Mouse (Mus musculus): Measurements from ENCODE around the gene Slc25a25. TPM values are rescaled to one million over a fixed set of nuclear protein-coding genes. Genes with fewer than 3 reads are reported as not detected.

Slc25a25 gene
- polyA plus RNA-seq, 1 experiment: 7.3 TPM

GRCm38 (mm10) chr2:32380001-32380500 is 71.2 kb downstream of the Slc25a25 start:
- Histone ChIP-seq H3K4me3 (replicated peaks) (no peak overlapping the region), H3K4me1 (peaks cover 39% of the 10 kb centered on the region), H3K27me3 (replicated peaks) (peaks cover 29% of the 10 kb centered on the region), H3K9me3 (no peaks in the 10 kb centered on the region), H3K36me3 (replicated peaks; ENCODE audit: low read length) (peaks cover 51% of the 10 kb centered on the region)
- TF ChIP-seq FLI1 (IDR thresholded peaks at IDR 0.05; ENCODE audit: low read length): no peak
- no peak for TF ChIP-seq GATA1 (IDR thresholded peaks at IDR 0.05; ENCODE audit: borderline replicate concordance, low read length)

GRCm38 (mm10) chr2:32376963-32377362 is 74.3 kb downstream of the Slc25a25 start:
- peaks cover 77% of the 10 kb centered on the region for H3K36me3 ChIP-seq (replicated peaks; ENCODE audit: low read length)
- H3K4me3 ChIP-seq (replicated peaks): no peak overlapping the region
- peaks cover 4% of the 10 kb centered on the region for H3K27me3 ChIP-seq (replicated peaks)
- TF ChIP-seq GATA1 (IDR thresholded peaks at IDR 0.05; ENCODE audit: borderline replicate concordance, low read length): no peak
- TF ChIP-seq FLI1 (IDR thresholded peaks at IDR 0.05; ENCODE audit: low read length): no peak
- no peaks in the 10 kb centered on the region for H3K9me3 ChIP-seq
- H3K4me1 ChIP-seq: peaks cover 21% of the 10 kb centered on the region

GRCm38 (mm10) chr2:32375317-32375940 is 75.8 kb downstream of the Slc25a25 start:
- peaks cover 2% of the 10 kb centered on the region for H3K27me3 ChIP-seq (replicated peaks)
- no peaks in the 10 kb centered on the region for H3K9me3 ChIP-seq
- peaks cover 92% of the 10 kb centered on the region for H3K36me3 ChIP-seq (replicated peaks; ENCODE audit: low read length)
- TF ChIP-seq GATA1 (IDR thresholded peaks at IDR 0.05; ENCODE audit: borderline replicate concordance, low read length) (no peak), FLI1 (IDR thresholded peaks at IDR 0.05; ENCODE audit: low read length) (no peak)
- no peak overlapping the region for H3K4me3 ChIP-seq (replicated peaks)
- H3K4me1 ChIP-seq: peaks cover 8% of the 10 kb centered on the region

- Histone ChIP-seq H3K27me3 (replicated peaks) (no peaks in the 10 kb centered on the region), H3K9me3 (no peaks in the 10 kb centered on the region), H3K4me1 (peaks cover 3% of the 10 kb centered on the region; the same call in 1 of the 2 replicates), H3K36me3 (replicated peaks; ENCODE audit: low read length) (peaks cover 95% of the 10 kb centered on the region), H3K4me3 (replicated peaks) (no peak overlapping the region)
- no peak for TF ChIP-seq GATA1 (IDR thresholded peaks at IDR 0.05; ENCODE audit: borderline replicate concordance, low read length)
- no peak for TF ChIP-seq FLI1 (IDR thresholded peaks at IDR 0.05; ENCODE audit: low read length)
These were observed 77.1 kb downstream of the Slc25a25 start for GRCm38 (mm10) chr2:32374191-32374590.

- H3K27me3 ChIP-seq (replicated peaks): no peaks in the 10 kb centered on the region
- no peaks in the 10 kb centered on the region for H3K9me3 ChIP-seq
- H3K36me3 ChIP-seq (replicated peaks; ENCODE audit: low read length): peaks cover 76% of the 10 kb centered on the region
- H3K4me3 ChIP-seq (replicated peaks): no peak overlapping the region
- peaks cover 36% of the 10 kb centered on the region for H3K4me1 ChIP-seq
- TF ChIP-seq GATA1 (IDR thresholded peaks at IDR 0.05; ENCODE audit: borderline replicate concordance, low read length) (no peak), FLI1 (IDR thresholded peaks at IDR 0.05; ENCODE audit: low read length) (no peak)
These were observed 83.9 kb downstream of the Slc25a25 start for GRCm38 (mm10) chr2:32367315-32367714.

Other genes with a start within 250 kb of the Slc25a25 start
- gene Pomt1, start 214.9 kb downstream of the Slc25a25 start, polyA plus RNA-seq (2012; ENCODE audit: insufficient read depth, low replicate concordance): 5.3 and 16.0 TPM in 2 replicates
- 26.0 and 29.8 TPM in 2 replicates for gene Uck1, start 191.3 kb downstream of the Slc25a25 start, polyA plus RNA-seq (2012; ENCODE audit: insufficient read depth, low replicate concordance)
- 26.0 and 40.5 TPM in 2 replicates for gene Golga2, start 164.1 kb downstream of the Slc25a25 start, polyA plus RNA-seq (2012; ENCODE audit: insufficient read depth, low replicate concordance)
- gene Swi5, start 163.4 kb downstream of the Slc25a25 start, polyA plus RNA-seq (2012; ENCODE audit: insufficient read depth, low replicate concordance): 652 and 1,719 TPM in 2 replicates
- gene Ciz1, start 99.1 kb downstream of the Slc25a25 start, polyA plus RNA-seq (2012; ENCODE audit: insufficient read depth, low replicate concordance): 103 and 163 TPM in 2 replicates
- 3.6 and 6.2 TPM in 2 replicates for gene Dnm1, start 98.1 kb downstream of the Slc25a25 start, polyA plus RNA-seq (2012; ENCODE audit: insufficient read depth, low replicate concordance)
- gene 1110008P14Rik, start 69.5 kb downstream of the Slc25a25 start, polyA plus RNA-seq (2012; ENCODE audit: insufficient read depth, low replicate concordance): 74.3 and 79.5 TPM in 2 replicates
- 15.0 and 32.0 TPM in 2 replicates for gene Lcn2, start 63.2 kb downstream of the Slc25a25 start, polyA plus RNA-seq (2012; ENCODE audit: insufficient read depth, low replicate concordance)
- 2.5 and 3.4 TPM in 2 replicates for gene Ptges2, start 55.5 kb downstream of the Slc25a25 start, polyA plus RNA-seq (2012; ENCODE audit: insufficient read depth, low replicate concordance)
- gene Naif1, start 988 bp downstream of the Slc25a25 start, polyA plus RNA-seq (2012; ENCODE audit: insufficient read depth, low replicate concordance): 3.9 and 10.8 TPM in 2 replicates
- gene Fam102a, start 83.9 kb upstream of the Slc25a25 start, polyA plus RNA-seq (2012; ENCODE audit: insufficient read depth, low replicate concordance): 0.64 and 1.8 TPM in 2 replicates
- gene Dpm2, start 119.4 kb upstream of the Slc25a25 start, polyA plus RNA-seq (2012; ENCODE audit: insufficient read depth, low replicate concordance): 2.8 and 10.0 TPM in 2 replicates
- gene Pip5kl1, start 123.4 kb upstream of the Slc25a25 start, polyA plus RNA-seq (2012; ENCODE audit: insufficient read depth, low replicate concordance): not detected in 2 replicates
- not detected in 2 replicates for gene 9430097D07Rik, start 124.2 kb upstream of the Slc25a25 start, polyA plus RNA-seq (2012; ENCODE audit: insufficient read depth, low replicate concordance)
- gene St6galnac4, start 135.7 kb upstream of the Slc25a25 start, polyA plus RNA-seq (2012; ENCODE audit: insufficient read depth, low replicate concordance): 16.3 and 18.9 TPM in 2 replicates
- 36.4 and 40.9 TPM in 2 replicates for gene St6galnac6, start 148.3 kb upstream of the Slc25a25 start, polyA plus RNA-seq (2012; ENCODE audit: insufficient read depth, low replicate concordance)
- 11.0 and 12.2 TPM in 2 replicates for gene Ak1, start 170.3 kb upstream of the Slc25a25 start, polyA plus RNA-seq (2012; ENCODE audit: insufficient read depth, low replicate concordance)
- gene Eng, start 195.2 kb upstream of the Slc25a25 start, polyA plus RNA-seq (2012; ENCODE audit: insufficient read depth, low replicate concordance): 90.6 and 227 TPM in 2 replicates

Data from megakaryocyte, embryonic 14.5 days (primary cell).